Mouse (Mus musculus): ENCODE measurements around the gene Rhod. TPM values are rescaled to one million over a fixed set of nuclear protein-coding genes. Genes with fewer than 3 reads are reported as not detected.
"Not testable (repeated sequence)": the region's sequence is repeated elsewhere in the genome, so short reads cannot be mapped to it uniquely, and the experiment has no call there.

Rhod gene
- polyA plus RNA-seq, 1 experiment from 2014 or later, result 10.3 TPM

DNA sequence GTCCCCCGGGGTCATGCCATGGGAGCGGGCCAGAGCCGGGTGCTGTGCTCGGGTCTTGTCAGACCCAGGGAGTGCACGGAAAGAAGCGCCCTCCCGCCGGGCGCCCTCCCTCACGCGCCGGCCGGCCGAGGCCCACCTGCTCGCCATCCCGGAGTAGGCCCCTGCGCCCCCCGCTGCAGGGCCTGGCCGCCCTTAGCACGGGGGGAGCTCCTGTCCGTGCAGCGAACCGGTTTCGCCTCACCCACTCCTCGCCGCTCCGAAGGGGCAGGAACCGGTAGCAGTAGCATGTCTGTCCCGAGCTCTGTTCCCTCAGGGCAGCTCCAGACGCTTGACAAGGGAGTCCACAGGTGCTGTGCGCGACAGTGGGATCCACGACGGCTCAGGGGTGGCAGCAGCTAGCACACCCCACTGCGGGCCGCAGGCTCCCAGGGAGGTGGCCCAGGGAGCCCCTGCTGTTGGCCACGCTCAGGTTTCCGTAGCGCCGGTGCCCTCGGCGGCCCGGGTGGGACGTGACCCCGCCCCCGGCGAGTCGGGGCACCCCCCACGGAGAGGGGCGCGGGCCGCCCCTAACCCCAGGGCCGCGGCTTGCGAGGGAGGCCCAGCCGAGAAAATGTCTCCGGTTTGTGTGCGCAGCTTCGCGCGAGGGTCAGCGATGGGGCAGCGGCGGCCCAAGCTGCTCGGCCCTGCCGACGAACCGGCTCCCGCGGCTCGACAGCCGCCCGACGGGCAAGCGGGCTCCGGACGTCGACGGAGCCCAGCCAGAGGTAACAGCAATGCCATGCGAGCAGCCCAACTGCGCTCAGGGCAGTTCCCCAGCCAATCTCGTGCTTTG lies 41.2 kb downstream of the Rhod start, which contains the start of gene Kdm2a:
Kdm2a (minus strand) TSS at position 488 of the 832 bp plus-strand sequence.
- H3K4me3 ChIP-seq, result peak within 1 kb of the TSS; percentile 99
- peak within 1 kb of the TSS; percentile 97 for H3K27ac ChIP-seq (replicated peaks)
- H3K4me2 ChIP-seq (replicated peaks), result peak within 1 kb of the TSS; percentile 77
- H3K9ac ChIP-seq (replicated peaks), result peak within 1 kb of the TSS; percentile 100
- peak; percentile 42 for ATAC-seq (ENCODE audit: low FRiP score, low read depth)
- H3K9me3 ChIP-seq, result no peaks in the 10 kb centered on the region
- WGBS, result 1% methylated on average over 79 of the region's 82 CpGs
- peaks cover 2% of the 10 kb centered on the region; the same call in 1 of the 2 replicates for H3K36me3 ChIP-seq
- H3K27me3 ChIP-seq, result 0 out of 2 replicates have a peak, but pooled peaks cover 7% of the 10 kb centered on the region
- peaks cover 24% of the 10 kb centered on the region for H3K4me1 ChIP-seq

DNA sequence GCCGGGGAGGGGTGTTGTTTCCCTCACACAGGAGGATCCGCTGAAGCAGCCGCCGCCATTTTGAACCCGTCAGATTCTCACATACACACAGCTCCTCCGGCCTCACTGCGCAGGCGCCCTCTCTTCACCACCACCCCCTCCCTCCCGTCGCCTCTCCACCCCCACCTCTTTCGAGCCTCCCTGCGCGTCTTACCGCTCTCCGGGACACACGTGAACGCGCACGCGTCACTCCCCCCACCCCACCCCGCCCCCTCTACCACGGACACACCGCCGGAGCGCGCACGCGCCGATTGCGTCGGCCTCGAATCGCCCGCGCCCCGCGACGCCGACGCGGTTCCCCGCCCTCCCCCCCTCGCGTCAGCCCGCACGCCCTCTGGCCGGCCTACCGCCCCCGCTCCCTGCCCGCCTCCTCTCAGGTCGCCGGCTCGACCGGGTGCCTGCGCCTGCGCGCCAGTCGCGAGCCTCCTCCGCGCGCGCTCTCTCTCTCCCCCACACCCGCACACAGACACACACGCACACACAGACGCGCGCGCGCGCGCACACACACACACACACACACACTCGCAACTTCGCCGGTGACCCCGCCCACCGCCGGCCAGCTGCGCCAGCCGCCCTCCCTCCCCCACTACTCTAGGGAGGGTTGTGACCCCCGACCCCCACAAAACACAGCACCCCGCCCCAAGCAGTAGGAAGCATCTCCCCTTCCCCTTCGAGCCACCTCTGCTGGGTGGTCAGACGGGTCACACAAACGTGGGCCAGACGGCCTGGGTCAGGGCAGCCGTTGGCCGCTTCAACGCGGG lies 42.0 kb downstream of the Rhod start:
- H3K9me3 ChIP-seq, result no peaks in the 10 kb centered on the region
- peak overlapping the region; percentile 93 for H3K4me2 ChIP-seq (replicated peaks)
- H3K27me3 ChIP-seq, result 0 out of 2 replicates have a peak, but pooled peaks cover 7% of the 10 kb centered on the region
- peak overlapping the region; percentile 97 for H3K27ac ChIP-seq (replicated peaks)
- peak overlapping the region; percentile 99 for H3K4me3 ChIP-seq
- peaks cover 28% of the 10 kb centered on the region for H3K4me1 ChIP-seq
- WGBS, result under 1% methylated on average over 27 of the region's 90 CpGs
- H3K36me3 ChIP-seq, result peaks cover 2% of the 10 kb centered on the region; the same call in 1 of the 2 replicates
- peak overlapping the region; percentile 100 for H3K9ac ChIP-seq (replicated peaks)
- ATAC-seq (ENCODE audit: low FRiP score, low read depth), result peak; percentile 90

DNA sequence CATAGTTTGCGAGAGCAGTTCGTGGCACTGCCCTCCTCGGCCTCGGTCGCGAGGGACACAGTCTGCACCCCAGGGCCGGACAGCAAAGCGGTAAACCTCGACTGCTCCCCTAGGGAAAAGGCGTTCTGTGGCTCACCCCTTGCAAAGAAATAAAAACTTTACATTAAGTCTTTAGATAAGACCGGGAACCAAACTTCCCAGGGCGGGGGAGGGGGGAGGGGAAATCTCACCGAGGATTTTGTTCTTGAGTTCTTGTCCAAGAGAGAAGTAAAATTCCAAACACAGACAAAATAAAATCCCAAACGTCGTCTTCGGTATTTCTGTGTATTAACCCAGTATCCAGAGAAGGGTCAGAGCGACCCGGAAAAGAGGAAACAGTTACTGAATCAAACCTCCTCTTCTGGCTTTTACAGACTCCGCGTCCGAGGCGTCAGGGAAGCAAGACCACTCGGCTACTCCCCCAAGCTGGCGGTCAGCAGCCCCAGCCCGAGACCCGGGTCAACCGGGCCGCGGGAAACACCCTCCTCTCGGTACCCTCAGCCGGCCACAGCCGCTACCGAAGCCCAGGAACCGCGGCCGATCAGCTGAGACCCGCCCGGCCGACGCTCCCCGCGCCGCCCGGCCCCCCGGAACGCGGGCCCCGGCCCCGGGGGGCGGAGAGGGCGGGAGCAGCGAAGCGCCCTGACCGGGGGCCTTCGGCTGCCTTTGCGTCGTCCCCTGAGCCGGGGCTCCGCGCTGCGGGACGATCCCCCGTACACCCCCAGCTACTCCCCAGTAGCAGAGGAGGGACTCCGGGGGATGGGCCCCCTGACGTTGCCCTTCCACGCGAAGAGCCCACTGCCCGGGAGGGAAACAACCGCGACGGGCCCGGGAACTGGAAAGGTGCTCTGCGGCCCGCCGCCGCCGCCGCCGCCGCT lies 42.9 kb downstream of the Rhod start:
- peak overlapping the region; percentile 93 for H3K4me2 ChIP-seq (replicated peaks)
- ATAC-seq (ENCODE audit: low FRiP score, low read depth), result peak; percentile 59
- peaks cover 28% of the 10 kb centered on the region for H3K4me1 ChIP-seq
- peak overlapping the region; percentile 97 for H3K27ac ChIP-seq (replicated peaks)
- H3K36me3 ChIP-seq, result peaks cover 8% of the 10 kb centered on the region; the same call in 1 of the 2 replicates
- peak overlapping the region; percentile 99 for H3K4me3 ChIP-seq
- under 1% methylated on average over 77 of the region's 80 CpGs for WGBS
- no peaks in the 10 kb centered on the region for H3K9me3 ChIP-seq
- H3K27me3 ChIP-seq, result 0 out of 2 replicates have a peak, but pooled peaks cover 7% of the 10 kb centered on the region
- H3K9ac ChIP-seq (replicated peaks), result peak overlapping the region; percentile 100

DNA sequence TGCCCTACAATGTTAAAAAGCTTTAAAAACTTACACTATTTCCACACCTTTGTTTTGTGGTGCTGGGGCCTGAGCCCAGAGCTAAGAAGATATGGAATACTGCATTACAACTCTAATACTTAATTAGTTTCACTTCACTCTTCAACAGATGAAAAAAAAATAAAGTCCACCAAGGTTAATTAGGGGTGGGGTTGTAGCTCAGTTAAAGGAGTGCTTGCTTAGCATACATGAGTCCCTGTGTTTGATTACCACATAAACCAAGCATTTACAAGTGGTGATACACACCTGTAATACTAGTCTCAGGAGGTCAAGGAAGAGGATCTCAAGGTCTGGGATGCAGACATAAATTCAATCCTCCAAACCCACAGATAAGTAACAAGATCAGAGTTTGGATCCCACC lies 52.0 kb downstream of the Rhod start:
- H3K4me1 ChIP-seq, result no peaks in the 10 kb centered on the region; the same call in 1 of the 2 replicates
- peaks cover 12% of the 10 kb centered on the region for H3K36me3 ChIP-seq
- no peak for ATAC-seq (ENCODE audit: low FRiP score, low read depth)
- H3K4me2 ChIP-seq (replicated peaks), result no peak overlapping the region
- no peaks in the 10 kb centered on the region for H3K27me3 ChIP-seq
- no peak overlapping the region for H3K9ac ChIP-seq (replicated peaks)
- H3K4me3 ChIP-seq, result no peak overlapping the region
- no peak overlapping the region for H3K27ac ChIP-seq (replicated peaks)
- H3K9me3 ChIP-seq, result no peaks in the 10 kb centered on the region

DNA sequence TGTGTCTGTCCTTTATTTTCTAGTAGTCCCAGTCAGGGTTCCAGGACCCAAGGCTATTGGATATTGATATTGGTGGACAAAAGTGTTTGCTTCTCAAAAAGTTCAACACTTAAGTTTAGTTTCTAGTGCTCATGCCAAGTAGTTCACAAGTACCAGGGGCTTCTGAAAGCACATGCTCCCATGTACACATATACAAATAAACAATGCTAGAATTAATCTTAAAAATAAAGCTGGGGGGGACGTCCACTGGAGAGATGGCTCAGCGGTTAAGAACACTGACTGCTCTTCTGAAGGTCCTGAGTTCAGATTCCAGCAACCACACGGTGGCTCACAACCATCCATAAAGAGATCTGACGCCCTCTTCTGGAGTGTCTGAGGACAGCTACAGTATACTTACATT lies 54.2 kb downstream of the Rhod start:
- H3K4me3 ChIP-seq, result no peak overlapping the region
- H3K9ac ChIP-seq (replicated peaks), result no peak overlapping the region
- H3K4me1 ChIP-seq, result no peaks in the 10 kb centered on the region
- WGBS, result 87% methylated on average over 4 of the region's 4 CpGs
- no peaks in the 10 kb centered on the region for H3K9me3 ChIP-seq
- no peaks in the 10 kb centered on the region for H3K27me3 ChIP-seq
- H3K36me3 ChIP-seq, result peaks cover 6% of the 10 kb centered on the region
- no peak overlapping the region for H3K27ac ChIP-seq (replicated peaks)
- H3K4me2 ChIP-seq (replicated peaks), result no peak overlapping the region
- ATAC-seq (ENCODE audit: low FRiP score, low read depth), result no peak

DNA sequence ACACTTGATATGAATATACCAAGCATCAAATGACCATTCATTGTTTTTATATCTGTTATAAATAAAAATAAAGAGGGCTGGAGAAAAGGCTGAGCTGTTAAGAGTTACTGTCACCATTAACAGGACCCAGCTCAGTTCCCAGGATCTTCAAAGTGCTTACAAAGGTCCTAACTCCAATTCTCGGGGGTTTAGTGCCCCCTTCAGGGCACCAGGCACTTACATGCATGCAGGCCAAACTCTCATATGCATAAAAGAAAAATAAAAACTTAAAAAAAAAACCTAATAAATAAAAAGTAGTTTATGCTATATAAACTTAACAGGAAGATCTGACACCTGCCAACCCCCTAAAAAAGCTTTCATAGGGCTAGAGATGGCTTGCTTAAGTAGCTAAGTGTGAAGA lies 54.9 kb downstream of the Rhod start:
- Histone ChIP-seq H3K36me3 (peaks cover 7% of the 10 kb centered on the region), H3K4me3 (no peak overlapping the region), H3K27me3 (no peaks in the 10 kb centered on the region), H3K9me3 (no peaks in the 10 kb centered on the region), H3K4me1 (no peaks in the 10 kb centered on the region), H3K27ac (replicated peaks) (no peak overlapping the region), H3K9ac (replicated peaks) (no peak overlapping the region), H3K4me2 (replicated peaks) (no peak overlapping the region)
- 57% methylated on average over 1 of the region's 1 CpGs for WGBS
- no peak for ATAC-seq (ENCODE audit: low FRiP score, low read depth)

DNA sequence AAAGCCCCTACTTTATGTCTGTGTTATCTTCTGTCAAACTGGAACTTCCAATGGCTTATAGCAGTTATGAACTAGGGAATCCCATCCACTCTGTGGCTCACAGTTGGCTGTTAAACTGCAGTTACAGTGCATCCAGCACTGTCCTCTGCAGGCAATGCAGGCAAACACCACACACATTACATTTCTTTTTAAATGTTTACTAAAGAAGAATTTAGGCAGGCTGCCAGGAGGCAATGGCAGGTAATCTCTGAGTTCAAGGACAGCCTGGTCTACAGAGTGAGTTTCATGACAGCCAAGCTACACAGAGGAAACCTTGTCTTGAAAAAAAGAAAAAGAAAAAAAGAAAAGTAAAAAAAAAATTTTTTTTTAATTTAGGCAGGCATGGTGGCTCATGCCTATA lies 55.9 kb downstream of the Rhod start:
- Histone ChIP-seq H3K9me3 (no peaks in the 10 kb centered on the region), H3K27ac (replicated peaks) (no peak overlapping the region), H3K27me3 (no peaks in the 10 kb centered on the region), H3K36me3 (peaks cover 12% of the 10 kb centered on the region), H3K4me1 (no peaks in the 10 kb centered on the region), H3K4me3 (no peak overlapping the region), H3K9ac (replicated peaks) (no peak overlapping the region), H3K4me2 (replicated peaks) (no peak overlapping the region)
- no peak for ATAC-seq (ENCODE audit: low FRiP score, low read depth)

DNA sequence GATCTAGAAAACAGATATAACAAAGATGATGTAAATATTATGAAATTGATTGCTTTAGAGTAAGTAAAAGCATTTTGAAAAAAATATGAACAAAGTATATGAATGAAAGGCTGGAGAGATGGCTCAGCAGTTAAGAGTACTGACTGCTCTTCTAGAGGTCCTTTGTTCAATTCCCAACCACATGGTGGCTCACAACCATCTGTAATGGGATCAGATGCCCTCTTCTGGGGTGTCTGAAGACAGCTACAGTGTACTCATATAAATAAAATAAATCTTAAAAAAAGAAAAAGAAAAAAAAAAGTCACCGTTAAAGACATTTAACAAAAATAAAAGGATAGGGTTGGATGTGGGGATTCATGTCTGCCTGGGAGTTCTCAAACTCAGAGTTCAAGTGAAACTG lies 56.9 kb downstream of the Rhod start:
- H3K4me2 ChIP-seq (replicated peaks); H3K27ac ChIP-seq (replicated peaks); H3K9me3 ChIP-seq; H3K27me3 ChIP-seq; H3K9ac ChIP-seq (replicated peaks); H3K4me3 ChIP-seq; ATAC-seq (ENCODE audit: low FRiP score, low read depth); H3K4me1 ChIP-seq: not testable (repeated sequence)
- 92% methylated on average over 1 of the region's 1 CpGs for WGBS
- H3K36me3 ChIP-seq, result peaks cover 14% of the 10 kb centered on the region

Other genes with a start within 250 kb of the Rhod start
- gene Tbc1d10c, start 248.1 kb downstream of the Rhod start, polyA plus RNA-seq (2016; fragmentation: Nextera tagmentation; extraction: Ambion mirVana), result 0.73 and 0.86 TPM in 2 replicates
- gene Ppp1ca, start 247.4 kb downstream of the Rhod start, polyA plus RNA-seq (2016; fragmentation: Nextera tagmentation; extraction: Ambion mirVana), result 709 and 733 TPM in 2 replicates
- 35.0 and 41.5 TPM in 2 replicates for gene Rad9a, start 237.8 kb downstream of the Rhod start, polyA plus RNA-seq (2016; fragmentation: Nextera tagmentation; extraction: Ambion mirVana)
- gene Clcf1, start 225.2 kb downstream of the Rhod start, polyA plus RNA-seq (2016; fragmentation: Nextera tagmentation; extraction: Ambion mirVana), result 0.48 and 0.94 TPM in 2 replicates
- not detected in 2 replicates for gene AC109138.7, start 225.1 kb downstream of the Rhod start, polyA plus RNA-seq (2016; fragmentation: Nextera tagmentation; extraction: Ambion mirVana)
- gene Pold4, start 207.5 kb downstream of the Rhod start, polyA plus RNA-seq (2016; fragmentation: Nextera tagmentation; extraction: Ambion mirVana), result 15.2 and 16.1 TPM in 2 replicates
- 6.0 and 7.5 TPM in 2 replicates for gene Ssh3, start 170.3 kb downstream of the Rhod start, polyA plus RNA-seq (2016; fragmentation: Nextera tagmentation; extraction: Ambion mirVana)
- gene Ankrd13d, start 156.3 kb downstream of the Rhod start, polyA plus RNA-seq (2016; fragmentation: Nextera tagmentation; extraction: Ambion mirVana), result 17.6 and 18.9 TPM in 2 replicates
- gene Grk2, start 133.2 kb downstream of the Rhod start, polyA plus RNA-seq (2016; fragmentation: Nextera tagmentation; extraction: Ambion mirVana), result 18.4 and 19.3 TPM in 2 replicates
- gene Kdm2a, start 41.1 kb downstream of the Rhod start, polyA plus RNA-seq (2016; fragmentation: Nextera tagmentation; extraction: Ambion mirVana), result 58.0 and 63.2 TPM in 2 replicates
- 1.5 and 1.9 TPM in 2 replicates for gene Syt12, start 38.0 kb upstream of the Rhod start, polyA plus RNA-seq (2016; fragmentation: Nextera tagmentation; extraction: Ambion mirVana)
- gene 2010003K11Rik, start 59.2 kb upstream of the Rhod start, polyA plus RNA-seq (2016; fragmentation: Nextera tagmentation; extraction: Ambion mirVana), result not detected in 2 replicates
- gene Pcx, start 71.0 kb upstream of the Rhod start, polyA plus RNA-seq (2016; fragmentation: Nextera tagmentation; extraction: Ambion mirVana), result 22.4 and 24.5 TPM in 2 replicates
- gene Lrfn4, start 176.2 kb upstream of the Rhod start, polyA plus RNA-seq (2016; fragmentation: Nextera tagmentation; extraction: Ambion mirVana), result 13.6 and 16.1 TPM in 2 replicates
- 57.2 and 59.8 TPM in 2 replicates for gene Rce1, start 186.2 kb upstream of the Rhod start, polyA plus RNA-seq (2016; fragmentation: Nextera tagmentation; extraction: Ambion mirVana)